Mouse (Mus musculus) left cerebral cortex, adult 11 months (tissue): ENCODE data around the gene Vmn2r94.

Experiments
- DNase-seq: peaks from one replicate; pipeline ENCODE4 v3.0.0; 2022; ENCODE audit warnings: low spot score

The Vmn2r94 gene

GRCm38 (mm10) chr17:18277656-18278055, at the start of gene Vmn2r94:
Gene Vmn2r94, minus strand, starts transcription at chr17:18277756.
- no peak for DNase-seq

- DNase-seq = no peak
These were observed 45.5 kb upstream of the Vmn2r94 start for GRCm38 (mm10) chr17:18323031-18323430.

- no peak for DNase-seq
These were observed 20.2 kb upstream of the Vmn2r94 start, which contains the start of gene Vmn2r93 for GRCm38 (mm10) chr17:18297799-18298198. Gene Vmn2r93, plus strand, starts transcription at chr17:18298099.

GRCm38 (mm10) chr17:18236931-18237330, 40.6 kb downstream of the Vmn2r94 start:
- no peak for DNase-seq

- no peak for DNase-seq
These were observed 45.6 kb downstream of the Vmn2r94 start for GRCm38 (mm10) chr17:18231996-18232395.

- DNase-seq = no peak
These were observed 56.3 kb downstream of the Vmn2r94 start for GRCm38 (mm10) chr17:18221300-18221699.
